Mouse (Mus musculus) limb, embryonic 12.5 days (tissue): ENCODE data around the gene Zfyve9. TPM values are rescaled to one million over a fixed set of nuclear protein-coding genes. Genes with fewer than 3 reads are reported as not detected.

Source experiments
- ATAC-seq: fragments of 200-750 bp; cut with Nextera tagmentation; 2 replicates; pipeline ENCODE4 v1.8.0; 2017; ENCODE audit warnings: low read depth, moderate TSS enrichment; ENCODE audit not compliant: insufficient number of reproducible peaks, insufficient read depth, low FRiP score, low TSS enrichment
- H3K27ac ChIP-seq: fragments of 300-500 bp; sonication (generic); 2 replicates; pipeline ENCODE4 v1.5.1; 2016; ENCODE audit warnings: mild to moderate bottlenecking, moderate library complexity
- H3K27me3 ChIP-seq: fragments of 300-500 bp; sonication (generic); 2 replicates; pipeline ENCODE4 v1.6.1; 2016; ENCODE audit warnings: mild to moderate bottlenecking, moderate library complexity
- H3K36me3 ChIP-seq: fragments of 300-500 bp; sonication (generic); 2 replicates; pipeline ENCODE4 v1.6.1; 2016; ENCODE audit warnings: mild to moderate bottlenecking, moderate library complexity
- H3K4me1 ChIP-seq: fragments of 300-500 bp; sonication (generic); replicated peaks from 2 replicates; pipeline ENCODE4 v1.6.1; 2016
- H3K4me2 ChIP-seq: fragments of 300-500 bp; sonication (generic); 2 replicates; pipeline ENCODE4 v1.6.1; 2016; ENCODE audit warnings: mild to moderate bottlenecking, moderate library complexity
- H3K4me3 ChIP-seq: fragments of 300-500 bp; sonication (generic); replicated peaks from 2 replicates; pipeline ENCODE4 v1.5.1; 2016; ENCODE audit warnings: mild to moderate bottlenecking
- H3K9ac ChIP-seq: fragments of 300-500 bp; sonication (generic); replicated peaks from 2 replicates; pipeline ENCODE4 v1.6.1; 2016; ENCODE audit warnings: mild to moderate bottlenecking, moderate library complexity
- H3K9me3 ChIP-seq: fragments of 300-500 bp; sonication (generic); 2 replicates; pipeline ENCODE4 v1.6.1; 2016; ENCODE audit warnings: mild to moderate bottlenecking, moderate library complexity
- WGBS: fragments of 180-500 bp; shearing (Covaris S2); methylation state at CpG from one replicate; pipeline ENCODE4 v1.1.7; 2016; 5-methylcytosine and 5-hydroxymethylcytosine counted together
- polyA plus RNA-seq: library from polyadenylated mRNA; unstranded; fragments of >200 nt; fragmentation: Nextera tagmentation; extraction: Ambion mirVana; gene quantifications from 2 replicates; pipeline ENCODE4 v1.2.1, GENCODE M21; 2016

The Zfyve9 gene
- polyA plus RNA-seq, 1 experiment from 2014 or later: 7.0 TPM

DNA sequence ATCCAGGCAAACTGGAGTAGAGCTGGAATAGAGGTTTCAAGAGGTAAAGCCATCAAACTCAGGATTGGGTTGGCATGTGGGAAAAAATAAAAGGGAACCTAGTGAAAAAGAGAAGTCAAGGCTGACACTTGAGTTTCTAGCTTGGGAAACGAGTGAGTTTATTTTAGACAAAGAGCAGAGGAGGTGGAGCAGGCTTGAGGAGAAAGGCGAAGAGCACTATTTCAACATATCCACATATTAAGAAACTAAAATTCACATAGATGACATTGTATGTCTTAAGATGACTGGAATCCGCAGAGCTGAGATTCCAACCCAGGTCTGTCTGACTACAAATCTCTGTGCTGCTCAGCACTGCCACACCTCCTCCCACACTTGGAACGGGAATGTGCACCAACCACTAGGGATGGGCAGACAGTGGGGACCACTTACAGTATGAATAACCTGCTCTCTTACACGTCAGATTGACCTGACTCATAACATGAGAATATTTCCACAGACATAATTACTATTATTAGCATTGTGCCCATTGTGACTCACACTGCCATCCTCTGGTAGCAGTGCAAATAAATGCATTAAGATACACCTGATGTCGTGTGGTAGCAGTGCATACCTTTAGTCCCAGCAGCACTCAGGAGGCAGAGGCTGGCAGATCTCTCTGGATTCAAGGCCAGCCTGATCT is 8.8 kb upstream of the Zfyve9 start:
- Histone ChIP-seq H3K27ac (no peak overlapping the region), H3K4me2 (no peak overlapping the region), H3K4me3 (no peak overlapping the region), H3K4me1 (no peaks in the 10 kb centered on the region), H3K36me3 (no peaks in the 10 kb centered on the region), H3K9me3 (no peaks in the 10 kb centered on the region), H3K27me3 (no peaks in the 10 kb centered on the region), H3K9ac (no peak overlapping the region)
- 73% methylated on average over 6 of the region's 6 CpGs for WGBS
- no peak for ATAC-seq

DNA sequence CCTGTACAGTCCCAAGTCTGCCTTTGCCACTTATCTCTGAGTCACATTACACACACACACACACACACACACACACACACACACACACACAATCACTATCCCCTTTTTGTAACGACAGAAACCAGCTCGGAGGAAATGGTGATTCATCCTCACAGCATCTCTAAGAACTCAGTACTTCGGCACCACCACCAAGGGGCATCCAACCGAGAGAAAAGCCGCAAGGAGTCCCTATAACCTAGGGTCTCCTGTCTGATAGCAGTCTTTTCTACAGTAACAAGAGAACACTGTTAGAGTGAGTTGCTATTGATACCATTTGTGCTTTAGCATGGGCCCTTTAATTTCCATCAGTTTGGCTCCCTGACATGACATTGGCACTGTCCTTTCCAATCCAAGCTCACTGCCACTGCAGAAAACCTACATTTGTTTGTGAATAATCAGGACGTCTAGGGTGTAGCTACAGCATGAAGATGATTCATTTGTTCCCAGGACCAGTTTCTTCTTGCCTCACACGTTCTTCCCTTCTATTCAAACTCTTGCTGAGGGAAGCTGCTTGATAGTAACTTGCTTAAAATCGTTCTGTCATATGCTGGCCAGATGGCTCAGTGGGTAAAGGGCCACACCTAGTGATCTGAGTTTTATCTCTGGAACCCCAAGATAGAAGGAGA is 2.0 kb upstream of the Zfyve9 start:
- Histone ChIP-seq H3K27me3 (no peaks in the 10 kb centered on the region), H3K4me1 (0 out of 2 replicates have a peak, but pooled peaks cover 7% of the 10 kb centered on the region), H3K36me3 (no peaks in the 10 kb centered on the region), H3K9ac (no peak overlapping the region), H3K4me2 (no peak overlapping the region), H3K27ac (no peak overlapping the region), H3K9me3 (no peaks in the 10 kb centered on the region), H3K4me3 (no peak overlapping the region)
- no peak for ATAC-seq
- WGBS: 46% methylated on average over 8 of the region's 8 CpGs

DNA sequence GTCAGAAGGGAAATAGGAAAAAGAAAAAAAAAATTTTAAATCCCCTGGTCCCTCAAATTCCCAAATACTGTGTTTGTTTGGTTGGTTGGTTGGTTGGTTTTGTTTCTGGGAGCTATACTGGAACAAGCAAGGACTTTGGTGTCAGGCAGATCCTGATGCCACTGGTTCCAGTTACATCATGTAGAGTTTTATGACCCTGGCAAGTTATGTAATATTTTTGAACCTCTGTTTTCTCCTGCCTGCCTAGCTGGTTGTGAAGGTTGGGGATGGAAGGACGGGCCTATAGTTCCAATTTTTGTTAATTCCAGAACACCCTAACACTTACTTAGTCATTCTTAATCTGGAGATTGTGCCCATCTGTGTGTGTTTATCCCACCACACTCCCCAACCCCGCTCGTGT is 998 bp upstream of the Zfyve9 start:
- no peak for ATAC-seq
- no peaks in the 10 kb centered on the region for H3K36me3 ChIP-seq
- H3K4me1 ChIP-seq: 0 out of 2 replicates have a peak, but pooled peaks cover 7% of the 10 kb centered on the region
- no peaks in the 10 kb centered on the region for H3K9me3 ChIP-seq
- no peak overlapping the region for H3K27ac ChIP-seq
- H3K4me3 ChIP-seq: peak overlapping the region; percentile 90; the same call in 1 of the 2 replicates
- peak overlapping the region; percentile 71 for H3K4me2 ChIP-seq
- H3K9ac ChIP-seq: no peak overlapping the region
- no peaks in the 10 kb centered on the region for H3K27me3 ChIP-seq
- 65% methylated on average over 3 of the region's 3 CpGs for WGBS

DNA sequence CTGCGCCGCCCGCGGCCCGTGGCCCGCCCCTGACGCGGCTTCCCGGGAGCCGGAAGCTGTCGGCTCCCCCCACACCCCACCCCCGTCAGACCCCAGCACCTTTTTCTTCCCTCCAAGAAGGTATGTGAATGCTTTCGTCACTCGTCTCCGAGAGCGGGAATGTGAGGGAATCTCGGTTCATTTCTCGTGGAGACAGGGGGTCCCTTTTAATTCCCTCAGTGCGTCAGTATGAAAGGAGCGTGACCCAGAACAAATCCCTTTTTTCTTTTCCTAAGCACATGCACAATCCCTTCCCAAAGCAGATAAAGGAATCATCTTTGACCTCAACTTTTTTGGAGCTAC is 237 bp upstream of the Zfyve9 start:
- Histone ChIP-seq H3K9ac (peak overlapping the region; percentile 97), H3K36me3 (no peaks in the 10 kb centered on the region), H3K27me3 (no peaks in the 10 kb centered on the region), H3K9me3 (no peaks in the 10 kb centered on the region), H3K4me2 (peak overlapping the region; percentile 71), H3K27ac (peak overlapping the region; percentile 98), H3K4me3 (peak overlapping the region; percentile 90), H3K4me1 (0 out of 2 replicates have a peak, but pooled peaks cover 7% of the 10 kb centered on the region)
- WGBS: 1% methylated on average over 19 of the region's 20 CpGs
- no peak for ATAC-seq

DNA sequence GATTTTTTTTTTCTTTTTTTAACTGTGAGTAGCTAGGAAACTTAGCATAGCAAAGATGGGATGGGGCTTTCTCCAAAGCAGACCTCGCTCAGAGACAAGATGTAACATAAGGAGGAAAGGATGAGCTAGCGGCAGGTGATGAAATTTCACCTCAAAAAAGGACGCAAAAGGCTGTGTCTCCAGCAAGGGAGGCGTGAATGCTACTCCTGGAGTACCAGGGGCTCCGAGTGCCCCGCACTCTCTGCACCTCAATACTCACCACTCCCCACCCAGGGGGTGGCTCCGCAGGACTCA is 888 bp downstream of the Zfyve9 start:
- ATAC-seq: peak; percentile 43; the same call in 1 of the 2 replicates
- no peaks in the 10 kb centered on the region for H3K9me3 ChIP-seq
- WGBS: 0% methylated on average over 7 of the region's 7 CpGs

DNA sequence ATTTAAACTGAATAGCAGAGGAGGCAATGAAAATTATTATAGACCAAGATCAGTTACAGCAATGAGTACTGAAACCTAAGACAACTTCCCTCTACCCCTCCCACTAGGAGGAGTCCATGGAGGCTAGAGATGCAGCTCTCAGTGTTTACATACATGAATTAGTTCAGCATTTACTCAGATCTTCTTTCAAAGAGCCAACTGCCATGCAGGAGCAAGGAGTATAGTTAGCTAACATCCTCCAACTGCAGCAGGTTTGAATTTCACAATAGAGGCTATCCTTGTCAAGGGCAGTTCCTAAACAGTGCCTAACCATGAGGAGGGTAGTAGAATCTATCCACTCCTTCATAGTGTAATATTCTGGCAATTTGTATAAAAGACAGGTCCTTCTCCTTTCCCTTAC is 12.1 kb downstream of the Zfyve9 start:
- no peak for ATAC-seq
- Histone ChIP-seq H3K9me3 (no peaks in the 10 kb centered on the region), H3K27me3 (no peaks in the 10 kb centered on the region), H3K4me2 (no peak overlapping the region), H3K4me1 (peaks cover 3% of the 10 kb centered on the region; the same call in 1 of the 2 replicates), H3K36me3 (0 out of 2 replicates have a peak, but pooled peaks cover 5% of the 10 kb centered on the region), H3K27ac (no peak overlapping the region), H3K4me3 (no peak overlapping the region), H3K9ac (no peak overlapping the region)

More for the DNA sequence above, 888 bp downstream of the Zfyve9 start:
- Histone ChIP-seq H3K9ac (peak overlapping the region; percentile 97), H3K4me2 (peak overlapping the region; percentile 71), H3K27ac (peak overlapping the region; percentile 98), H3K36me3 (no peaks in the 10 kb centered on the region), H3K27me3 (no peaks in the 10 kb centered on the region), H3K4me3 (peak overlapping the region; percentile 90), H3K4me1 (0 out of 2 replicates have a peak, but pooled peaks cover 7% of the 10 kb centered on the region)

GRCm38 (mm10) chr4:108759583-108759982 is 21.0 kb downstream of the Zfyve9 start:
- Histone ChIP-seq H3K4me1 (no peaks in the 10 kb centered on the region), H3K36me3 (no peaks in the 10 kb centered on the region), H3K27me3 (no peaks in the 10 kb centered on the region), H3K4me2 (no peak overlapping the region), H3K27ac (no peak overlapping the region), H3K9ac (no peak overlapping the region), H3K9me3 (no peaks in the 10 kb centered on the region), H3K4me3 (no peak overlapping the region)
- WGBS: 96% methylated on average over 3 of the region's 3 CpGs
- ATAC-seq: no peak

DNA sequence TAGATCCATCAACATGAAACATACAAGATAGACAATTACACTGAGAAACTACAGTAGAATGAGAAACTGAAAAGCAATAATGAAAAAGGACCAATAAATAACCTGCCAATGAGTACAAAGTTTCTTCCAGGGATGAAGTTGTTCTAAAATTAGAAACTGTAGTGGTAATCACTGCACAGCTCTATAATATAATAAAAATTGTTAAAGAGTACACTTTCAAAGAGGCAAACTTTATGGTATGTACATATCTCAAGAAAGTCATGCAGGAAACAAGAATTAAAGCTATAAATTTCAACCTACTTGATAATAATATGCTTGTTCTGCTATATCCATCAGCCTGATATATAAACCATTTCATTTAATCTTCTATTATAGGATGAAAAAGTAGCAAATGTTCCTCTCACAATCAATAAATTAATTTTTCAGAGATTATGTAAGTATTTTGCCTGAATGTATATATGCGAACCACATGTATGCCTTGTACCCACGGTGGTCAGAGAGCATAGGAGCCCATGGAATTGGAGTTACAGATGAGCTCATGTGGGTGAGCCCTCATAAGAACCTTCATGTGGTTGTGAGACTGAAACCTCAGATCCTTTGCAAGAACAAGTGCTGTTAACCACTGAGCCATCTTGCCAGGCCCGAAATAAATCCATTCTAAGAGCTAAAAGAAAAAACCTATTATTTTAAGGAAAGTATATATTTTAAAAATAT is 34.3 kb downstream of the Zfyve9 start:
- Histone ChIP-seq H3K36me3 (no peaks in the 10 kb centered on the region), H3K4me3 (no peak overlapping the region), H3K9me3 (no peaks in the 10 kb centered on the region), H3K4me2 (no peak overlapping the region), H3K4me1 (no peaks in the 10 kb centered on the region), H3K9ac (no peak overlapping the region), H3K27me3 (no peaks in the 10 kb centered on the region), H3K27ac (no peak overlapping the region)
- WGBS: 95% methylated on average over 3 of the region's 3 CpGs
- ATAC-seq: no peak

DNA sequence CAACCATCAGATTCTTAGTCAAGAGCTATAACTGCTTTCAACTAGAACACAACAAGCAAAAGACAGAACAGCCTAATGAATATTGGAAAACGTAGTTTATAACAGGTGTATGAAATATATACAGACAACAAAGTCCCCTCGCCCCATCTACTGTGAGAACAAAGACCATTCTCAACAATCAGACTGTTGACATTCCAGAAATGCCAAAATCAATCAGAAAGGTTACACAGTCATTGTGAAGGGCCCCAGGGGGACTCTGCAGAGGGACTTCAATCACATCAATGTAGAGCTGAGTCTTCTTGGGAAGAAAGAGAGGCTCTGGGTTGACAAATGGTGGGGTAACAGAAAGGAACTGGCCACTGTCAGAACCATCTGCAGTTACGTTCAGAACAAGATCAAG is 49.0 kb downstream of the Zfyve9 start:
- Histone ChIP-seq H3K27ac (no peak overlapping the region), H3K27me3 (no peaks in the 10 kb centered on the region), H3K4me1 (no peaks in the 10 kb centered on the region), H3K9ac (no peak overlapping the region), H3K36me3 (no peaks in the 10 kb centered on the region; the same call in 1 of the 2 replicates), H3K9me3 (no peaks in the 10 kb centered on the region), H3K4me3 (no peak overlapping the region), H3K4me2 (no peak overlapping the region)
- WGBS: 75% methylated on average over 3 of the region's 3 CpGs
- ATAC-seq: no peak

DNA sequence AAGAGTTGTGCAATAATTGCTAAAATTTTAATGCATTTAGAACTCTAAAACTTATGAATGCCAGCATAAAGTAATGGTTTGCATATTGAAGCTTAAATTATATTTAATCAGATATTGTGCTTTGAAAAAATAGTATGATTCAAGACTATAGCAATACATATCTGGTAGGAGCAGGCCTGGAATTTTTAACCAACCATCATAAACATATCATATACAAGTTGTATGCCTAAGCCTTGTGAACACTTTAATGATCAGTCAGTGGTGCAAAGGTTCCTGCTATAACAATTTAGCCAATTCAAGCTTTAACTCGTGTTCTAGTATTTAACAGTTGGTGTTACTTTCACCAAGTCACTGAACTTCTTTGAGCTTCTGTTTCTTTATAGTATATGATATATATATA is 50.1 kb downstream of the Zfyve9 start:
- 68% methylated on average over 1 of the region's 1 CpGs for WGBS
- H3K27me3 ChIP-seq: no peaks in the 10 kb centered on the region

GRCm38 (mm10) chr4:108724102-108724501 is 56.5 kb downstream of the Zfyve9 start:
- ATAC-seq: no peak
- 96% methylated on average over 2 of the region's 2 CpGs for WGBS
- Histone ChIP-seq H3K4me3 (no peak overlapping the region), H3K9me3 (no peaks in the 10 kb centered on the region), H3K4me1 (no peaks in the 10 kb centered on the region), H3K36me3 (peaks cover 30% of the 10 kb centered on the region), H3K27me3 (no peaks in the 10 kb centered on the region), H3K9ac (no peak overlapping the region), H3K27ac (no peak overlapping the region), H3K4me2 (no peak overlapping the region)

More for the DNA sequence above, 50.1 kb downstream of the Zfyve9 start:
- Histone ChIP-seq H3K4me1 (no peaks in the 10 kb centered on the region), H3K4me2 (no peak overlapping the region), H3K36me3 (peaks cover 3% of the 10 kb centered on the region), H3K9me3 (no peaks in the 10 kb centered on the region), H3K4me3 (no peak overlapping the region), H3K9ac (no peak overlapping the region), H3K27ac (no peak overlapping the region)
- ATAC-seq: no peak
